Mouse (Mus musculus): ENCODE measurements around the gene Mup10. TPM values are rescaled to one million over a fixed set of nuclear protein-coding genes. Genes with fewer than 3 reads are reported as not detected.
"Not testable (repeated sequence)": the region's sequence is repeated elsewhere in the genome, so short reads cannot be mapped to it uniquely, and the experiment has no call there.

The Mup10 gene
- total RNA-seq (2021) = not detected
- long read RNA-seq = 0 reads

- not testable (repeated sequence) for DNase-seq (ENCODE audit: low spot score in 2 of 2)
These were observed at the start of gene Mup10 for GRCm38 (mm10) chr4:60582099-60582498. Gene Mup10, minus strand, starts transcription at chr4:60582199.

Other genes starting within 250 kb of the Mup10 start
- not detected for gene Mup9, start 160.2 kb downstream of the Mup10 start, total RNA-seq (2021)
- not detected for gene Mup1, start 80.2 kb downstream of the Mup10 start, total RNA-seq (2021)
- not detected for gene Mup11, start 80.2 kb upstream of the Mup10 start, total RNA-seq (2021)
- not detected for gene Mup12, start 159.1 kb upstream of the Mup10 start, total RNA-seq (2021)
- gene Mup22, start 239.3 kb upstream of the Mup10 start, total RNA-seq (2021) = not detected

All from layer of hippocampus, postnatal 10 days (tissue).